Mouse (Mus musculus): ENCODE data around the gene Cd2bp2. TPM values are rescaled to one million over a fixed set of nuclear protein-coding genes. Genes with fewer than 3 reads are reported as not detected.

Cd2bp2 gene
- polyA plus RNA-seq, 1 experiment from 2014 or later = 61.0 TPM

- Histone ChIP-seq H3K27me3 (ENCODE audit: insufficient read depth, poor library complexity, severe bottlenecking) (peaks cover 11% of the 10 kb centered on the region; the same call in 1 of the 2 replicates), H3K36me3 (no peaks in the 10 kb centered on the region), H3K9me3 (no peaks in the 10 kb centered on the region), H3K27ac (peak overlapping the region; percentile 23), H3K4me3 (peak overlapping the region; percentile 44), H3K4me1 (peaks cover 55% of the 10 kb centered on the region)
- DNase-seq (ENCODE audit: low spot score) = no peak
- WGBS = 18% methylated on average over 21 of the region's 21 CpGs
Measured at GRCm38 (mm10) chr7:127214521-127214920, 18.7 kb upstream of the Cd2bp2 start.

- Histone ChIP-seq H3K27me3 (ENCODE audit: insufficient read depth, poor library complexity, severe bottlenecking) (peaks cover 11% of the 10 kb centered on the region; the same call in 1 of the 2 replicates), H3K4me3 (peak overlapping the region; percentile 44), H3K9me3 (no peaks in the 10 kb centered on the region), H3K27ac (peak overlapping the region; percentile 23; the same call in 1 of the 2 replicates), H3K36me3 (no peaks in the 10 kb centered on the region), H3K4me1 (peaks cover 60% of the 10 kb centered on the region)
- WGBS = 45% methylated on average over 12 of the region's 12 CpGs
- DNase-seq (ENCODE audit: low spot score) = no peak
Measured at GRCm38 (mm10) chr7:127213930-127214329, 18.1 kb upstream of the Cd2bp2 start.

GRCm38 (mm10) chr7:127213485-127213884 is 17.6 kb upstream of the Cd2bp2 start:
- DNase-seq (ENCODE audit: low spot score) = no peak
- no peak overlapping the region for H3K27ac ChIP-seq
- H3K9me3 ChIP-seq = no peaks in the 10 kb centered on the region
- no peak overlapping the region for H3K4me3 ChIP-seq
- WGBS = 37% methylated on average over 7 of the region's 7 CpGs
- H3K27me3 ChIP-seq (ENCODE audit: insufficient read depth, poor library complexity, severe bottlenecking) = peaks cover 11% of the 10 kb centered on the region; the same call in 1 of the 2 replicates
- no peaks in the 10 kb centered on the region for H3K36me3 ChIP-seq
- H3K4me1 ChIP-seq = peaks cover 60% of the 10 kb centered on the region

- no peak overlapping the region; the same call in 1 of the 2 replicates for H3K27ac ChIP-seq
- no peaks in the 10 kb centered on the region for H3K36me3 ChIP-seq
- DNase-seq (ENCODE audit: low spot score) = no peak
- no peak overlapping the region for H3K4me3 ChIP-seq
- WGBS = 86% methylated on average over 12 of the region's 12 CpGs
- peaks cover 11% of the 10 kb centered on the region; the same call in 1 of the 2 replicates for H3K27me3 ChIP-seq (ENCODE audit: insufficient read depth, poor library complexity, severe bottlenecking)
- no peaks in the 10 kb centered on the region for H3K9me3 ChIP-seq
- H3K4me1 ChIP-seq = peaks cover 51% of the 10 kb centered on the region
Measured at GRCm38 (mm10) chr7:127212432-127213250, 16.8 kb upstream of the Cd2bp2 start.

- H3K9me3 ChIP-seq = no peaks in the 10 kb centered on the region
- WGBS = 57% methylated on average over 5 of the region's 5 CpGs
- 0 out of 2 replicates have a peak, but pooled peaks cover 3% of the 10 kb centered on the region for H3K36me3 ChIP-seq
- no peak for DNase-seq (ENCODE audit: low spot score)
- peaks cover 53% of the 10 kb centered on the region for H3K4me1 ChIP-seq
- no peak overlapping the region for H3K4me3 ChIP-seq
- H3K27ac ChIP-seq = peak overlapping the region; percentile 65
- H3K27me3 ChIP-seq (ENCODE audit: insufficient read depth, poor library complexity, severe bottlenecking) = peaks cover 11% of the 10 kb centered on the region; the same call in 1 of the 2 replicates
Measured at GRCm38 (mm10) chr7:127211014-127211745, 15.3 kb upstream of the Cd2bp2 start.

- DNase-seq (ENCODE audit: low spot score) = no peak
- H3K9me3 ChIP-seq = no peaks in the 10 kb centered on the region
- WGBS = 82% methylated on average over 4 of the region's 4 CpGs
Measured at GRCm38 (mm10) chr7:127210266-127210665, 14.4 kb upstream of the Cd2bp2 start.

GRCm38 (mm10) chr7:127209851-127210250 is 14.0 kb upstream of the Cd2bp2 start:
- Histone ChIP-seq H3K27ac (peak overlapping the region; percentile 97), H3K4me1 (peaks cover 49% of the 10 kb centered on the region), H3K27me3 (ENCODE audit: insufficient read depth, poor library complexity, severe bottlenecking) (peaks cover 11% of the 10 kb centered on the region; the same call in 1 of the 2 replicates), H3K36me3 (peaks cover 9% of the 10 kb centered on the region), H3K9me3 (no peaks in the 10 kb centered on the region), H3K4me3 (no peak overlapping the region)
- WGBS = 76% methylated on average over 5 of the region's 5 CpGs
- DNase-seq (ENCODE audit: low spot score) = no peak

More at GRCm38 (mm10) chr7:127210266-127210665, 14.4 kb upstream of the Cd2bp2 start:
- no peak overlapping the region for H3K4me3 ChIP-seq
- H3K27me3 ChIP-seq (ENCODE audit: insufficient read depth, poor library complexity, severe bottlenecking) = peaks cover 11% of the 10 kb centered on the region; the same call in 1 of the 2 replicates
- H3K36me3 ChIP-seq = peaks cover 5% of the 10 kb centered on the region
- peaks cover 53% of the 10 kb centered on the region for H3K4me1 ChIP-seq
- 0 out of 2 replicates have a peak overlapping the region, but pooled peaks have one; percentile 3 for H3K27ac ChIP-seq

- under 1% methylated on average over 44 of the region's 44 CpGs for WGBS
- H3K9me3 ChIP-seq = no peaks in the 10 kb centered on the region
- H3K27me3 ChIP-seq (ENCODE audit: insufficient read depth, poor library complexity, severe bottlenecking) = peaks cover 1% of the 10 kb centered on the region; the same call in 1 of the 2 replicates
- H3K4me3 ChIP-seq = peak within 1 kb of the TSS; percentile 75
- H3K36me3 ChIP-seq = peaks cover 15% of the 10 kb centered on the region
- peaks cover 39% of the 10 kb centered on the region for H3K4me1 ChIP-seq
- H3K27ac ChIP-seq = peak within 1 kb of the TSS; percentile 97
- DNase-seq (ENCODE audit: low spot score) = peak; percentile 98
Measured at GRCm38 (mm10) chr7:127208553-127209438, 12.9 kb upstream of the Cd2bp2 start, which contains the start of gene Mylpf. Gene Mylpf (plus strand): TSS chr7:127208890.

GRCm38 (mm10) chr7:127208295-127208552 is 12.4 kb upstream of the Cd2bp2 start, which contains the start of gene Tbc1d10b:
Gene Tbc1d10b (minus strand): TSS chr7:127208468.
- DNase-seq (ENCODE audit: low spot score) = no peak
- Histone ChIP-seq H3K27ac (peak within 1 kb of the TSS; percentile 97), H3K4me1 (peaks cover 36% of the 10 kb centered on the region), H3K36me3 (peaks cover 20% of the 10 kb centered on the region), H3K9me3 (no peaks in the 10 kb centered on the region), H3K4me3 (peak within 1 kb of the TSS; percentile 75), H3K27me3 (ENCODE audit: insufficient read depth, poor library complexity, severe bottlenecking) (no peaks in the 10 kb centered on the region)
- under 1% methylated on average over 41 of the region's 44 CpGs for WGBS

GRCm38 (mm10) chr7:127207374-127208294 is 11.8 kb upstream of the Cd2bp2 start:
- whole genome bisulfite sequencing = under 1% methylated on average over 53 of the region's 53 CpGs
- peak; percentile 85 for DNase-seq (ENCODE audit: low spot score)
- no peaks in the 10 kb centered on the region for H3K27me3 ChIP-seq (ENCODE audit: insufficient read depth, poor library complexity, severe bottlenecking)
- H3K4me3 ChIP-seq = peak overlapping the region; percentile 75
- peaks cover 39% of the 10 kb centered on the region for H3K4me1 ChIP-seq
- peak overlapping the region; percentile 97 for H3K27ac ChIP-seq
- H3K36me3 ChIP-seq = peaks cover 26% of the 10 kb centered on the region
- H3K9me3 ChIP-seq = no peaks in the 10 kb centered on the region

- Histone ChIP-seq H3K4me1 (peaks cover 36% of the 10 kb centered on the region), H3K27me3 (ENCODE audit: insufficient read depth, poor library complexity, severe bottlenecking) (no peaks in the 10 kb centered on the region), H3K36me3 (peaks cover 36% of the 10 kb centered on the region), H3K9me3 (no peaks in the 10 kb centered on the region), H3K27ac (peak overlapping the region; percentile 97), H3K4me3 (peak overlapping the region; percentile 75)
- WGBS = 57% methylated on average over 2 of the region's 2 CpGs
- DNase-seq (ENCODE audit: low spot score) = no peak
Measured at GRCm38 (mm10) chr7:127206606-127207005, 10.8 kb upstream of the Cd2bp2 start.

Data from heart, embryonic 10.5 days (tissue).